Mouse (Mus musculus): Measurements from ENCODE around the gene Gm5426.

GRCm38 (mm10) chr10:96168998-96169397 is 32.6 kb downstream of the Gm5426 start:
- TF ChIP-seq POLR2A (IDR thresholded peaks at IDR 0.05; ENCODE audit: control insufficient read depth, low read depth, low read length) (no peak), CTCF (IDR thresholded peaks at IDR 0.05; ENCODE audit: control insufficient read depth, insufficient read depth, insufficient replicate concordance, low read depth, low read length) (no peak)

Measured in testis, adult 2 months (tissue).